9 mouse cellular contexts compared by ENCODE assay signal in the genomic region with DNA sequence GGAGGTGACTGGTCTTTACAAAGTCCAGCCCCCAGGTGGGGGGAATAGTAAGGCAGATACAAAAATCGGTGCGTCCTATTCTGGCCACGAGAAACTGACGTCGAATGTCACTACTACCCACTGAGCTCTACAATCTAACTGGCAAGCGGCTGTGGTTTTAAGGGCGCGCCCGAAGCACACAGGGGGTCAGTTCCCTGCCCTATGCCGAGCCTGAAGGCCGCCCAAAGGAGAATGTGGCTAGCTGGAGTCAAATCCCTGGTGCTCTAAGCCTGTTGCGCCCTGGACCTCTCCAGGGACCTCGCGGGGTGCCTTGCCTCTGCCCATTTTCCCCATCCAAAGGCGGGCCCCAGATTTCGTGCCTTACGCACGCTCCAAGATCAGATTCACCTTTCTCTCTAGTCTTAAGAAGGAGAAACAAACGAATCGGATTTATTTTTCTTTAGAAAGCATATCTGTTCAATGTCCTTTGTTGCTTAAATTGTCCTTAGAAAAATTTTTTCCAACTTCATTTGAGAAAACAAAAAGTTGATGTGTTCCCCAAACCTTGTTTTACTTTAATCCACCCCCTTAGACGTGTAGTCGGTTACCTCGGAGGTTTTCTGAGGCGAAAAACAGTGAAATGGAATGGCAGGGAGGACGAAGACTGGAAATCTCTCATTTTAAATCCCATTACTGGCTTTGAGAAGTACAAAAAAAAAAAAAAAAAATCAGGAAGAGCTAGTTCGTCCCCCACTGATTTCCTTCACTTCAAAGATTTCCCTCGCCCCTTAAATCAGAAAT.
DNase-seq lines count a peak whose midpoint lies in the region; ATAC-seq and TF ChIP-seq lines count a peak whose summit lies in the region.
"Had no signal": no experiment of that assay in that cellular context is flagged by ENCODE, and none has a peak within 500 bp of the region (broad histone marks: within the 10 kb centered on the region; RNA-seq: fewer than 3 reads in every experiment).

No protein-coding gene starts in this region.

- no peak overlapping the region for H3K9ac ChIP-seq in liver, embryonic 13.5 days

- peaks cover 82% of the 10 kb centered on the region for H3K27me3 ChIP-seq in E14TG2a.4 (ENCODE audit: insufficient read depth, low read length)
- H3K27me3 ChIP-seq in liver, embryonic 13.5 days, result peaks cover 90% of the 10 kb centered on the region

- no peaks in the 10 kb centered on the region for H3K36me3 ChIP-seq in E14TG2a.4 (ENCODE audit: insufficient read depth, low read length)
- no peaks in the 10 kb centered on the region for H3K36me3 ChIP-seq in liver, embryonic 13.5 days

- peak; percentile 62 to 83 for DNase-seq in adrenal gland, adult (ENCODE audit: inconsistent age in 2 of 2, low spot score in 1 of 2)
- DNase-seq in adrenal gland, adult 18-20 months (ENCODE audit: low spot score in 2 of 2), result no peak
- DNase-seq in liver, embryonic 13.5 days, result no peak
- DNase-seq in urinary bladder, postnatal 36 days (ENCODE audit: low spot score in 2 of 2), result no peak
- DNase-seq in natural killer cell, adult 2 months (ENCODE audit: low spot score in 2 of 2), result no peak
- no peak for DNase-seq in kidney, adult 8-10 months

- H3K4me3 ChIP-seq in E14TG2a.4 (replicated peaks; ENCODE audit: low read length), result peak overlapping the region; percentile 65
- H3K4me3 ChIP-seq in liver, embryonic 13.5 days (replicated peaks), result peak overlapping the region; percentile 38; the same call in 1 of the 2 replicates

- peak overlapping the region; percentile 52 for H3K4me2 ChIP-seq in liver, embryonic 13.5 days

- H3K4me1 ChIP-seq in E14TG2a.4 (replicated peaks; ENCODE audit: low read depth, low read length), result peaks cover 69% of the 10 kb centered on the region
- H3K4me1 ChIP-seq in liver, embryonic 13.5 days (replicated peaks), result peaks cover 28% of the 10 kb centered on the region

- 5% methylated on average over 27 of the region's 27 CpGs for WGBS in liver, embryonic 13.5 days (ENCODE audit: insufficient replicate concordance)

- ATAC-seq in granulocyte monocyte progenitor cell, adult 5-6 weeks (replicated peaks; ENCODE audit: poor library complexity, severe bottlenecking), result 0 out of 2 replicates have a peak, but pooled peaks have one; percentile 7
- ATAC-seq in liver, embryonic 13.5 days (ENCODE audit: low read depth), result no peak
- ATAC-seq: activated CD4-positive, CD25-positive, alpha-beta regulatory T cell, adult 4 months had no signal

- TF ChIP-seq CTCF in E14TG2a.4 (conservative IDR thresholded peaks at IDR 0.05; ENCODE audit: low read length), result no peak

- no peaks in the 10 kb centered on the region for H3K9me3 ChIP-seq in E14TG2a.4 (ENCODE audit: low read length)
- H3K9me3 ChIP-seq in liver, embryonic 13.5 days (replicated peaks), result no peaks in the 10 kb centered on the region

- H3K27ac ChIP-seq in liver, embryonic 13.5 days, result no peak overlapping the region

Comparison
In these comparisons a context has a peak if more than half of its experiments do, and no peak if none do; other contexts are left out.
1. DNase-seq: peak in adrenal gland, adult (2 of 2); none in adrenal gland, adult 18-20 months (0 of 2), liver, embryonic 13.5 days (single experiment), urinary bladder, postnatal 36 days (0 of 2), natural killer cell, adult 2 months (0 of 2) and kidney, adult 8-10 months (0 of 2).